ENCODE assay signal across 8 mouse cellular contexts in the genomic region with DNA sequence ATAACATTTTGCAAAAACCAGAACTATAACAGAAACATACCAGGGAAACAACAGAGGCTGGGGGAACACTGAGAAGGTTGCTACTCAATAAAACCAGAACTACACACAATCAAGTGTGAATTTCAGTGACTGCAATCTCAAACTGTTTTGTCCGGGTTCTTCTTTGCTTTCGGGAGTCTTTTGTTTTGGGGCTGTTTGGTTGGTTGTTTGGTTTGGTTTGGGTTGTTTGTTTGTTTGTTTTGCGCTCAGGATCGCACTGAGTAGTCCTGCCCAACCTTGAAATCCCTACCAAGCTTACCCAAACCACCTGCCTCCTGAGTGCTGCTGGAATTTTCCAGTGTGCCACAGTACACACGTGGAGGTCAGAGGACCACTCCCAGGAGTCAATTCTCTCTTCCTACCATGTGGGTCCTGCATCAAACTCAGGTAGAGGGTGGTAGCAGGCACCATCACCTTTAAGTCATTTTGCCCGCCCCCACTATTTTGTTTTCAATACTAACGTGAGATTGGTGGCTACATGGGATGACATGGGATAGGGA. TPM values are rescaled to one million over a fixed set of nuclear protein-coding genes. Genes with fewer than 3 reads are reported as not detected.
DNase-seq lines count a peak whose midpoint lies in the region; ATAC-seq and TF ChIP-seq lines count a peak whose summit lies in the region.

No protein-coding gene starts in this region.

- peaks cover 2% of the 10 kb centered on the region; the same call in 1 of the 2 replicates for H3K4me1 ChIP-seq in liver, adult 2 months (ENCODE audit: control insufficient read depth, insufficient read depth, low read length)
- peaks cover 25% of the 10 kb centered on the region for H3K4me1 ChIP-seq in embryonic facial prominence, embryonic 15.5 days
- H3K4me1 ChIP-seq in intestine, embryonic 15.5 days (replicated peaks) = 0 out of 2 replicates have a peak, but pooled peaks cover 2% of the 10 kb centered on the region
- H3K4me1 ChIP-seq in neural tube, embryonic 12.5 days = peaks cover 3% of the 10 kb centered on the region; the same call in 1 of the 2 replicates

- H3K9ac ChIP-seq in liver, adult 2 months (ENCODE audit: low read depth, low read length) = 0 out of 2 replicates have a peak overlapping the region, but pooled peaks have one; percentile 1
- H3K9ac ChIP-seq in embryonic facial prominence, embryonic 15.5 days = peak overlapping the region; percentile 18; the same call in 1 of the 2 replicates
- no peak overlapping the region for H3K9ac ChIP-seq in intestine, embryonic 15.5 days
- no peak overlapping the region for H3K9ac ChIP-seq in neural tube, embryonic 12.5 days

- WGBS in liver, adult 2 months = 33% methylated on average over 7 of the region's 7 CpGs
- 41% methylated on average over 7 of the region's 7 CpGs for WGBS in embryonic facial prominence, embryonic 15.5 days
- WGBS in intestine, embryonic 15.5 days = 42% methylated on average over 7 of the region's 7 CpGs
- 52% methylated on average over 7 of the region's 7 CpGs for WGBS in neural tube, embryonic 12.5 days

- TF ChIP-seq CTCF in liver, adult 2 months (IDR thresholded peaks at IDR 0.05; ENCODE audit: low read depth, low read length) = no peak

- ATAC-seq in embryonic facial prominence, embryonic 15.5 days (ENCODE audit: insufficient number of reproducible peaks, low FRiP score, low TSS enrichment, low read depth) = no peak
- ATAC-seq in intestine, embryonic 15.5 days = 0 out of 2 replicates have a peak, but pooled peaks have one; percentile 8
- peak; percentile 39; the same call in 1 of the 2 replicates for ATAC-seq in neural tube, embryonic 12.5 days (ENCODE audit: low FRiP score, low read depth)

- peak overlapping the region; percentile 49 for H3K4me2 ChIP-seq in embryonic facial prominence, embryonic 15.5 days (replicated peaks)
- peak overlapping the region; percentile 15; the same call in 1 of the 2 replicates for H3K4me2 ChIP-seq in intestine, embryonic 15.5 days (replicated peaks)
- H3K4me2 ChIP-seq in neural tube, embryonic 12.5 days (replicated peaks) = peak overlapping the region; percentile 53

- no peaks in the 10 kb centered on the region for H3K9me3 ChIP-seq in embryonic facial prominence, embryonic 15.5 days (replicated peaks)
- no peaks in the 10 kb centered on the region for H3K9me3 ChIP-seq in intestine, embryonic 15.5 days
- no peaks in the 10 kb centered on the region for H3K9me3 ChIP-seq in neural tube, embryonic 12.5 days

- peaks cover 4% of the 10 kb centered on the region; the same call in 1 of the 2 replicates for H3K36me3 ChIP-seq in liver, adult 2 months (ENCODE audit: control insufficient read depth, insufficient read depth, low read length)
- peaks cover 27% of the 10 kb centered on the region for H3K36me3 ChIP-seq in embryonic facial prominence, embryonic 15.5 days
- peaks cover 5% of the 10 kb centered on the region; the same call in 1 of the 2 replicates for H3K36me3 ChIP-seq in intestine, embryonic 15.5 days
- H3K36me3 ChIP-seq in neural tube, embryonic 12.5 days = peaks cover 24% of the 10 kb centered on the region

- no peak overlapping the region for H3K27ac ChIP-seq in liver, adult 2 months (replicated peaks; ENCODE audit: insufficient read depth, low read depth, low read length)
- peak overlapping the region; percentile 48; the same call in 1 of the 2 replicates for H3K27ac ChIP-seq in embryonic facial prominence, embryonic 15.5 days (replicated peaks)
- no peak overlapping the region for H3K27ac ChIP-seq in intestine, embryonic 15.5 days
- no peak overlapping the region for H3K27ac ChIP-seq in neural tube, embryonic 12.5 days

- no peaks in the 10 kb centered on the region for H3K79me2 ChIP-seq in liver, adult 2 months (ENCODE audit: control insufficient read depth, insufficient read depth, low read length)

- no peak overlapping the region for H3K4me3 ChIP-seq in liver, adult 2 months (ENCODE audit: insufficient read depth, low read depth, low read length)
- peak overlapping the region; percentile 55 for H3K4me3 ChIP-seq in embryonic facial prominence, embryonic 15.5 days (replicated peaks)
- H3K4me3 ChIP-seq in intestine, embryonic 15.5 days (replicated peaks) = no peak overlapping the region
- peak overlapping the region; percentile 36; the same call in 1 of the 2 replicates for H3K4me3 ChIP-seq in neural tube, embryonic 12.5 days

- H3K27me3 ChIP-seq in liver, adult 2 months (ENCODE audit: control insufficient read depth, insufficient read depth, low read length) = no peaks in the 10 kb centered on the region
- no peaks in the 10 kb centered on the region for H3K27me3 ChIP-seq in embryonic facial prominence, embryonic 15.5 days
- H3K27me3 ChIP-seq in intestine, embryonic 15.5 days (replicated peaks) = no peaks in the 10 kb centered on the region
- H3K27me3 ChIP-seq in neural tube, embryonic 12.5 days (replicated peaks) = no peaks in the 10 kb centered on the region

- peak; percentile 18 for DNase-seq in liver, adult 2 months (ENCODE audit: extremely low read depth, low read depth, low spot score)
- no peak for DNase-seq in liver
- DNase-seq in embryo, embryonic 10 days (ENCODE audit: low spot score) = no peak
- DNase-seq in frontal cortex, postnatal 25 days (ENCODE audit: low spot score in 2 of 2) = no peak
- no peak for DNase-seq in right cerebral cortex, adult 2 months (ENCODE audit: low spot score in 2 of 2)

- no peak for TF ChIP-seq POLR2A in liver, adult 2 months (IDR thresholded peaks at IDR 0.05; ENCODE audit: extremely low read depth, insufficient read depth, low read length)

RNA-seq across cellular contexts. Expression of a gene that starts 0.7 kb away (rescaled TPM):
- total RNA-seq in liver, adult 2 months (2014; rRNA removed) = 2.1 and 2.7 TPM in 2 replicates
- 0.50 and 0.66 TPM in 2 replicates for polyA plus RNA-seq in liver, adult 2 months (2012; rRNA removed)
- polyA plus RNA-seq in embryonic facial prominence, embryonic 15.5 days (2015; fragmentation: Nextera tagmentation; extraction: Ambion mirVana) = 42.1 and 52.8 TPM in 2 replicates
- polyA plus RNA-seq in intestine, embryonic 15.5 days (2015; fragmentation: Nextera tagmentation; extraction: Ambion mirVana) = 7.7 and 11.5 TPM in 2 replicates
- polyA plus RNA-seq in neural tube, embryonic 12.5 days (2016; fragmentation: Nextera tagmentation; extraction: Ambion mirVana) = 30.2 and 33.2 TPM in 2 replicates

RNA-seq across cellular contexts. Expression of a gene that starts 17.3 kb away (rescaled TPM):
- total RNA-seq in liver, adult 2 months (2014; rRNA removed) = 3.2 and 3.8 TPM in 2 replicates
- 2.5 and 2.8 TPM in 2 replicates for polyA plus RNA-seq in liver, adult 2 months (2012; rRNA removed)
- 23.6 and 24.5 TPM in 2 replicates for polyA plus RNA-seq in embryonic facial prominence, embryonic 15.5 days (2015; fragmentation: Nextera tagmentation; extraction: Ambion mirVana)
- polyA plus RNA-seq in intestine, embryonic 15.5 days (2015; fragmentation: Nextera tagmentation; extraction: Ambion mirVana) = 27.9 and 28.8 TPM in 2 replicates
- polyA plus RNA-seq in neural tube, embryonic 12.5 days (2016; fragmentation: Nextera tagmentation; extraction: Ambion mirVana) = 13.5 and 14.2 TPM in 2 replicates

RNA-seq across cellular contexts. Expression of a gene that starts 52.2 kb away (rescaled TPM):
- 0.47 and 0.55 TPM in 2 replicates for total RNA-seq in liver, adult 2 months (2014; rRNA removed)
- polyA plus RNA-seq in liver, adult 2 months (2012; rRNA removed) = 1.7 and 2.5 TPM in 2 replicates
- 33.2 and 33.4 TPM in 2 replicates for polyA plus RNA-seq in embryonic facial prominence, embryonic 15.5 days (2015; fragmentation: Nextera tagmentation; extraction: Ambion mirVana)
- polyA plus RNA-seq in intestine, embryonic 15.5 days (2015; fragmentation: Nextera tagmentation; extraction: Ambion mirVana) = 21.4 and 23.5 TPM in 2 replicates
- polyA plus RNA-seq in neural tube, embryonic 12.5 days (2016; fragmentation: Nextera tagmentation; extraction: Ambion mirVana) = 36.5 and 36.7 TPM in 2 replicates

Comparison
In these comparisons a context has a peak if more than half of its experiments do, and no peak if none do; other contexts are left out.
1. H3K4me3 ChIP-seq: peak in embryonic facial prominence, embryonic 15.5 days (single experiment) and neural tube, embryonic 12.5 days (single experiment); none in liver, adult 2 months (single experiment) and intestine, embryonic 15.5 days (single experiment).
2. H3K9ac ChIP-seq: peak in liver, adult 2 months (single experiment) and embryonic facial prominence, embryonic 15.5 days (single experiment); none in intestine, embryonic 15.5 days (single experiment) and neural tube, embryonic 12.5 days (single experiment).
3. Peak in every context shown above with its lines, with median percentiles within 50 percentile points of each other: H3K4me2 ChIP-seq.